Mouse (Mus musculus): ENCODE results near the gene Rad51b.

The Rad51b gene

GRCm38 (mm10) chr12:79331722-79332121 lies 34.6 kb downstream of the Rad51b start:
- no peak for DNase-seq

GRCm38 (mm10) chr12:79338791-79339190 lies 41.7 kb downstream of the Rad51b start:
- DNase-seq, result no peak

GRCm38 (mm10) chr12:79340513-79340912 lies 43.4 kb downstream of the Rad51b start:
- no peak for DNase-seq

GRCm38 (mm10) chr12:79341291-79341845 lies 44.3 kb downstream of the Rad51b start:
- no peak for DNase-seq

- DNase-seq, result no peak
Observed at GRCm38 (mm10) chr12:79346198-79346733, 49.2 kb downstream of the Rad51b start.

- peak; percentile 34 for DNase-seq
Observed at GRCm38 (mm10) chr12:79347643-79348042, 50.6 kb downstream of the Rad51b start.

GRCm38 (mm10) chr12:79351461-79351860 lies 54.4 kb downstream of the Rad51b start:
- DNase-seq, result no peak

GRCm38 (mm10) chr12:79352086-79352741 lies 55.1 kb downstream of the Rad51b start:
- no peak for DNase-seq

GRCm38 (mm10) chr12:79352742-79353114 lies 55.6 kb downstream of the Rad51b start:
- no peak for DNase-seq

- DNase-seq, result no peak
Observed at GRCm38 (mm10) chr12:79353356-79353755, 56.3 kb downstream of the Rad51b start.

- DNase-seq, result no peak
Observed at GRCm38 (mm10) chr12:79354621-79355020, 57.5 kb downstream of the Rad51b start.

GRCm38 (mm10) chr12:79356138-79356537 lies 59.1 kb downstream of the Rad51b start:
- DNase-seq, result no peak

- no peak for DNase-seq
Observed at GRCm38 (mm10) chr12:79357631-79358030, 60.5 kb downstream of the Rad51b start.

- peak; percentile 31 for DNase-seq
Observed at GRCm38 (mm10) chr12:79358613-79359218, 61.6 kb downstream of the Rad51b start.

- no peak for DNase-seq
Observed at GRCm38 (mm10) chr12:79359404-79359803, 62.3 kb downstream of the Rad51b start.

- no peak for DNase-seq
Observed at GRCm38 (mm10) chr12:79362219-79362618, 65.1 kb downstream of the Rad51b start.

GRCm38 (mm10) chr12:79364284-79364683 lies 67.2 kb downstream of the Rad51b start:
- no peak for DNase-seq

GRCm38 (mm10) chr12:79368818-79369217 lies 71.7 kb downstream of the Rad51b start:
- DNase-seq, result no peak

GRCm38 (mm10) chr12:79369512-79370165 lies 72.6 kb downstream of the Rad51b start:
- no peak for DNase-seq

GRCm38 (mm10) chr12:79372697-79373096 lies 75.6 kb downstream of the Rad51b start:
- no peak for DNase-seq

- no peak for DNase-seq
Observed at GRCm38 (mm10) chr12:79377378-79377777, 80.3 kb downstream of the Rad51b start.

GRCm38 (mm10) chr12:79377861-79378260 lies 80.8 kb downstream of the Rad51b start:
- DNase-seq, result no peak

- DNase-seq, result no peak
Observed at GRCm38 (mm10) chr12:79380190-79380589, 83.1 kb downstream of the Rad51b start.

GRCm38 (mm10) chr12:79381489-79381888 lies 84.4 kb downstream of the Rad51b start:
- DNase-seq, result no peak

All from cerebellum, adult 11 months (tissue).